Mouse (Mus musculus) ES-E14 (cell line): ENCODE data around the gene Slc25a19.
A peak's percentile ranks its signal among the peaks of the same experiment; 100 is the strongest.

Experiments
- CHD2 ChIP-seq: IDR thresholded peaks from 2 replicates; pipeline ENCODE4 v1.6.1; 2014; ENCODE audit warnings: mild to moderate bottlenecking, low read depth, low read length, inconsistent platforms
- HCFC1 ChIP-seq: IDR thresholded peaks from 2 replicates; pipeline ENCODE4 v1.6.1; 2012; ENCODE audit warnings: low read length, inconsistent platforms, borderline replicate concordance; ENCODE audit not compliant: insufficient read depth
- MAFK ChIP-seq: IDR thresholded peaks from 2 replicates; pipeline ENCODE4 v1.6.1; 2014; ENCODE audit warnings: mild to moderate bottlenecking, low read depth, low read length, inconsistent platforms; ENCODE audit not compliant: insufficient read depth
- ZC3H11A ChIP-seq: IDR thresholded peaks from 2 replicates; pipeline ENCODE4 v1.6.1; 2012; ENCODE audit warnings: low read depth, mild to moderate bottlenecking, inconsistent platforms, low read length, borderline replicate concordance
- ZNF384 ChIP-seq: IDR thresholded peaks from 2 replicates; pipeline ENCODE4 v1.6.1; 2012; ENCODE audit warnings: low read depth, low read length, inconsistent platforms

GRCm38 (mm10) chr11:115612059-115612409 is 16.1 kb downstream of the Slc25a19 start:
- TF ChIP-seq HCFC1 (no peak), MAFK (no peak), ZNF384 (no peak), CHD2 (no peak), ZC3H11A (0 out of 2 replicates have a peak, but pooled peaks have one; percentile 8)
